Mouse (Mus musculus) C2C12 (cell line): ENCODE results near the gene Gm3776.

Experiments used
- CEBPB ChIP-seq: IDR thresholded peaks from one replicate; pipeline ENCODE4 v1.6.1; 2011; ENCODE audit warnings: low read depth, mild to moderate bottlenecking, control low read depth, moderate library complexity
- CTCF ChIP-seq: IDR thresholded peaks from one replicate; pipeline ENCODE4 v1.5.1; 2011; ENCODE audit not compliant: control insufficient read depth, insufficient read depth, insufficient read length
- MAX ChIP-seq: IDR thresholded peaks from one replicate; pipeline ENCODE4 v1.6.1; 2011; ENCODE audit warnings: mild to moderate bottlenecking, control low read depth
- MYOD1 ChIP-seq: IDR thresholded peaks from one replicate; pipeline ENCODE4 v1.6.1; 2011; ENCODE audit warnings: low read depth; ENCODE audit not compliant: control insufficient read depth, insufficient read length
- MYOG ChIP-seq: IDR thresholded peaks from one replicate; pipeline ENCODE4 v1.6.1; 2011; ENCODE audit not compliant: control insufficient read depth, insufficient read length; ENCODE audit errors: extremely low read depth
- USF1 ChIP-seq: IDR thresholded peaks from one replicate; pipeline ENCODE4 v1.6.1; 2011; ENCODE audit warnings: low read depth, mild to moderate bottlenecking, control low read depth, moderate library complexity

DNA sequence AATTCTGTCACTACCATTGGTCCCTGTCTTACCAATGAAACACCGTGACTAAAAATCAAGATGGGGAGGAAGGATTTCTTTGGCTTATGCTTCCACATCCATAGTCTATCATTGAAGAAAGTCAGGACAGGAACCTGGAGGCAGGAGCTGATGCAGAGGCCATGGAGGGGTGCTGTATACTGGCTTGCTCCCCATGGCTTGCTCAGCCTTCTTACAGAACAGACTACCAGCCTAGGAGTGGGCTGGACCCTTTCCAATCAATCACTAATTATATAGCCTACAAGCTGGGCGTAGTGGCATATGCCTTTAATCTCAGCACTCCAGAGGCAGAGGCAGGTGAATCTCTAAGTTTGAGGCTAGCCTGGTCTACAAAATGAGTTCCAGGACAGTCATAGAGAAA is 46.1 kb upstream of the Gm3776 start:
- TF ChIP-seq CTCF (no peak), CEBPB (no peak), USF1 (no peak), MYOG (no peak), MAX (no peak), MYOD1 (no peak)
